Mouse (Mus musculus): ENCODE data around the gene Rasl10a.

The Rasl10a gene

DNA sequence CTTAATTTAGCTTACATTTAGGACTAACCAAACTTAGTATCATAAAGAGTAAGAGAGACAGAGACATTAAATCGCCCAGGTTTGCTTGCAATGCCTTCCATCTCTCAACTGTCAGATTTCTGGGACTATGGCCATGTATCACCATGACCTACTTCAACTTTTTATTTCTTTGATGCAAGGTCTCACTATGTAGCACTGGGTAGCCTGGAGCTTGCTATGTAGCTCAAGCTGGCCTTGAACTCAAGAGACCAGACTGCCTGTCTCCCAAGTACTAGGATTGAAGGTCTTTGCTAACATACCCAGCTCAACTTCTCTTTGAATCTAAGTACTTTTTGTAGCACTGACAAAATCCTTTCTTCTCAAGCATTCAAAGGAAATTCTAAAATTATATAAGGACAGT is 31.2 kb downstream of the Rasl10a start:
- no peak for DNase-seq

DNA sequence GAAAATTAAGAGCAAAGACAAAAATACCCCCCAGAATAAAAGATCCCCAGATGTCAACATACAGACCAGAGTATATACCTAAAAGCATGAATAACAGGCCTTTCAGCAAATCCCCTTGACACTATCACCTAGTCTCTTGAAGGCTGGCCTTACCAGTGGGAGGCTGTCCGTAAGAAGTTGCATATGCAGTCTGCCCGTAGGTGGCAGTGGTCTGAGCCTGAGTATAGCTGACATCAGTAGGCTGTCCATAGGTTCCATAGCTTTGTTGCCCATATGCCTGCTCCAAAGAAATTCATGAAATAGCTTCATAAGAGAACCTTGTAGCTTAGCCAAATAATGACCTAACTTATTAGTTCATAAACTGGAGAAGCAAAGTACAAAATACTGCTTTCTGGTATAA is 33.8 kb downstream of the Rasl10a start:
- DNase-seq = no peak

DNA sequence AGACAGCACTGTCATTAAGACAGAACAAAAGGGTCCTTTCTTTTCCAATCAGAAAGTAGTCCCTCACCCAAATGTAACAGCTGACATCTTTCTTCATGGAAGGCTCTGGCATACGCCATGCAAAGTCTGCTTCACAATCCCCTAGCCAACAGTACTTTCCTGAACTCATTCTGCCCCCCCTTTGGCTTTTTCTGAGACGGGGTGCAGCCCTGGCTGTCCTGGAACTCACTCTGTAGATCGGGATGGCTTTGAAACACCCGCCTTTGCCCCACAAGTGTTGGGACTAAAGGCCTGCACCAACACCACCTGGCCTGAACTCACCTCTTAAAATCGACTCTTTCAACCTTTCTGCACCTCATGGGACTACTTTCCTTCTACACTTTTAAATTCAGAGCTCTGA is 37.9 kb downstream of the Rasl10a start:
- no peak for DNase-seq

DNA sequence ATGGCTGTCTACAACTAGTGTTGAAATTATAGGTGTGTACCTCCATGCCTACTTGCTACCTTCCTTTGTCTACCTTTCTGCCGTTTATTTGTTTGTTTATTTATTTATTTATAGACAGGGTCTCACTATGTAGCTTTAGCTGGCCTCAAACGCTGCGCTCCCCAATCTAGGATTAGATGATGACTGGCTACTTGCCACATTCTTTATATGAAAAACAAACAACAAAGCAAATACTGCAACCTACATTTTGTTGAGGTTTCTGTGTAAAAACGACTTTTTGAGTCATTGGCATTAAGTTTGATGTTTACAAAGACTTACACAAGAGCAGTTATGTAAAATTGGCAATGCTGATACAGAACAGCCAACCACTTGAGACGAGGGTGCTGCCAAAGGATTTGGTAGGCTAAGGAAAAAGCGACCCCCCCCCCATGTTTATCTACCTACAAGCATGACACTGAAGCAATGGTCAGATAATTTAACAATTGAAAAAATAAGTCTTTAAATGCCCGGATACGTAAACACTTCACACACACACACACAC is 38.6 kb downstream of the Rasl10a start:
- no peak for DNase-seq

DNA sequence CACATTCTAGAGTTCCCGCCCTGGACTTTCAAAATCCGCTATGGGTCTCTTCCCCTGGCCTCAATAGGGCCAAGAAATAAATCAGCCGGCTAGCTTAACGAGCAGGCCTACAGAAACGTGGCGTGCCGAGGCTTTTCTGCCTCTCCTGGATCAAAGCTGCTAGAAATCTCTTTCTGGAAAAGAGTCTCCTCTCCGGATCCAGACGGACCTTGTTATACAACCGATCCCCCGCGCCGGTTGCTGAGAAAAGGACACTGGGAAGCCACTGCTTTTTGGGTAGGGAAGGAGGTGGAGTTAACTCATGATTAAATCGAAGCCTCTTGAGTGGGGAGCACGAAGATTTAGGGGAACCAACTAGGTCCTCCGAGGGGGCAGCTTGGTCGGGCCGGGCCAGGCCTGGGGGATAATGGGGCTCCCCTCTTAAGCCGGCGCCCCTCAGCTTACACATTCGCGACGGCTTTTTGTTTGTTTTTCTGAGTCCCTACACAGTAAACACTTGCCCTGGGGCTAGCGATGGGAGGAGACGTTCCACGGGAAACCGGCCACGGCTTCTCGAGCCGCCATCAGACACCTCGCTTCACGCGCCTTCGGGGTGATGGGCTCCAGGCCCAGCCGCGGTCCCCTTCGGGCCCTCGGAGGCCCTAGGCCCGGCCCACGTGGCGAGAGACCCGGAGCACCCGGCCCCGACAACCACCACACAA is 40.3 kb downstream of the Rasl10a start:
- DNase-seq = peak; percentile 36

DNA sequence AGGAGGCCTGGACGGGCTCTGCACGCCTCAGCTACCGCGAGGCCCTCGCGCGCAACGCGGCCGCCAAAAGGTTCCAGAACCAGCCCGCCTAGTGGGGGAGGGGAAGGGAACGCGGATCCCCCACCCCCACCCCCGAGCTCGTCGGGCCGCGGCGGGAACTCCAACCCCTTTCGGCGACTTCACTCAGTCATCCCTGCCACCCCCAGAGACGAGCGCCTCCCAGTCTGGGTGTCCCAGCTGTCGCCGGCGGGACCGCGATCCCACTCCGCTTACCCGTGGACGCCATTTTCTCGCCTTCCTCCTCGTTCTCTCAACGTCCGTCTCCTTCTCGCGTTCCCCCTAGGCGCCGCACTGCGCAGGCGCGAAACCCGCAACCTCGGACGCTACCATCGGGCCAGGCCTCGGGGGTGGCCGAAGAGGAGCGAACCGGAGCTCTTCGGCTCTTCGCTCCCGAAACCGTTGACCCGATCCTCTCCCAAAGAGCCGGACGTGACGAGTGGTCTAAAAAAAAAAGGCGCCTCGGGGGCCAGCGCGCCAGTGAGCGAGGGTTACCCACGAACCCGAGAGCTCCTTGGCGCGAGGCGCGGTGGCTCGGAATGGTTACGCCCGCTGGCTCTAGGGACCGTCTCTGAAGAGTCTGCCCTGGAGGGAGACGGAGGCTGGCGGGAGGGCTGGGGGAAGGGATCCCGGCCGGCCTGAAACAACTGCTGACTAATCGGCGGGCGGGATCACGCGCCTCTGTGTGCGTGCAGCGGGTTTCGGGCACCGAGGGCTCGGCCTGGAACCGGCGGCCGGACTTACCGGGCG is 41.0 kb downstream of the Rasl10a start, which contains the start of the genes Rhbdd3 and Ewsr1:
TSS of gene Rhbdd3 (plus strand) at position 191 of the 807 bp plus-strand sequence.
TSS of gene Ewsr1 (minus strand) at position 531 of the 807 bp plus-strand sequence.
- peak; percentile 98 for DNase-seq

DNA sequence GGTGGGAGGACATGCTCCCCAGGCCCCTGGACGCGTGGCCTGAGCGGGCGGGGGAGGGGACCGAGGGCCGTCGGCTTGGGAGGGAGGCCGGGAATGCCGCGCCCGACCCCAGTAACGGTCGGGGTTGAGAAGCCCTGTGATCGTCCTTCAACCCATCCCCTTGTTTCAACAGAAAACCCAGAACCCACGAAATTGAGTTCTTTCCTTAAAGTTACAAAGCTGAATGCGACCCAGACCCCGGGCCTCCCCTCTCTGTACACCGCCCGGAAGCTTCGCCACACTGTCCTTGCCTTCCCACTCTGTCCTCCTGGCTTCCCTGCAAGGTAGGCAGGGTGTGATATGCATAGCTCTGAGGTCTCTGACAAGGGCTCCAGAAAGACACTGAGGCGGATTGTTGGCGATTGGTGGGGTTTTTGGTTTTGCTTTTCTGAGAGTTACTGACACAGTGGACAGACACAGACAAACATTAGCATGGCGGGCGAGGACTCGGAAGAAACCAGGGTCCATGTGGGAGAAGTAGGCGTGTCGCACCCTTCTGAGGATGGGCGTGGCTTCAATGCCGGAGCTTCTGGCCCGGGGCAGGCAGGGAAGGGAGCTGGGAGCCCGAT is 41.8 kb downstream of the Rasl10a start:
- DNase-seq = peak; percentile 93

DNA sequence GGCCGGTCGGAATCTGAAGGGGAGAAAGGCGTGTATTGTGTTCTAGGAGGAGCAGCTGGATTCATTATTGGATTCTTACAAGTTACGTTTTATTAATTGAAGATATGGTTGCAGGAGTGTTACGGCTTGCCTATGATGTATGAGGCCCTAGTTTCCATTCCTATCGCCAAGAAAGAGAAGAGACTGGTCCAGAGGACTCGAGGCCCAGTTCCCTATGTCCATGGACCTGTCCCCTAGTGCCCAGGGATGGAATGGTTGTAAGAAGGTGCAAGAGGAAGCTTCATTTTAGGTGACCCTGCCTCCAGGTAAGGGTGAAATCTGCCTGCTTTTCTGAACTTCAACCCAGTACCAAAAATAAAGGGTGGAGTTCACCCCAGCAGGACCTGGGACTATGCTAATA is 42.4 kb downstream of the Rasl10a start:
- DNase-seq = peak; percentile 13

DNA sequence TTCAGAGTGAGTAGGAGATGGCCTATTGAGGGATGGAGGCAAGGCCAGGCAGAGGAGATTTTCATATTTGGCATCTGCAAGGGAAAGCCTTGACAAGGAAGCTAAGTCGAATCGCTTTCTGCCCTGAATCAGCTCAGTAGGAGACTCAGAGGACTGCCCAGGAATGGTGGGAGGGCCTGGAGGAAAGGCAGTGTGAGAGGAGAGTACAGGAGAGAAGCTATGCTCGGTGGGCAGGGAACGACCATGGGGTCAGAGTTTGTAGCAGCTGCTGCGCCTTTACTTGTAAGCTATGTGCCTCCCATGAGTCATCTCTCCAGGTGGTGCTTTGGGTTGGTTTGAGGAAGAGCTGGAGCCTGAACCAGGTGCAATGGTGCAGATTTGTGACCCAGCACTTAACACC is 42.9 kb downstream of the Rasl10a start:
- no peak for DNase-seq

DNA sequence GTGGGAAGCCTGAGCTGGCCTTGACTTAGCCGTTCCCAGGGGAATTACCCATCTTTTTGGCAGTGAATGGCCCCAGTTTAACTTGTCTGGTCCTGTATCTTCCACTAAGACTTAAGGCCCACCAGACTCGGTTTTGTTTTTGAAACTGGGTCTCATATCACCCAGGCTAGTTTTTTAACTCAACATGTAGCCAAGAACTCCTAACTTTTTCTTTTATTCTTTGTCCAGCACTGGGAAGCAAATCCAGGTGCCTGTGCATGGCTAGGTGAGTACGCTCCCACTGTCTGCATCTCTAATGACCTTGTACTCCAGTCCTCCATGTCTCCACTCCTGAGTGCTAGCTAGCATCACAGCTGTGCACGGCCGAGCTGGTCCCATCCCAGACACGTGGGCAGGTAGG is 43.7 kb downstream of the Rasl10a start:
- DNase-seq = no peak

DNA sequence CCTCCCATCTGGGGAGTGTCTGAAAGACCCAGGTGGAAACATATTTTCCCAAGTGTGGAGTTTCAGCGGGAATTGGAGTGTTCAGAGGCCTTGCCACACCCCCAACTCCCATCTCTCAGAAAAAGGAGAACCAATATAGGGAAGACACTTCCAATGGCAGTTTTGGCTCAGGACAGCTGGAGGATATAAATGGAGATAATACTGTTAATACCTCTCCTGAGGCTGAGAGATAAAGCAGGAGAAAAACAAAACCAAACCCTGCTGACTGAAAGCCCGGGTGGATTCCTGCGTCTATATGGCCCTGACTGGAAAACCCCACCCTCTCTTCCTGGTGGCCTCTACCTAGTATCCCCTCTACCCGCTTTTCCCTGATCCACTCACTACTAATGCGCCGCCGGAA is 44.5 kb downstream of the Rasl10a start:
- no peak for DNase-seq

DNA sequence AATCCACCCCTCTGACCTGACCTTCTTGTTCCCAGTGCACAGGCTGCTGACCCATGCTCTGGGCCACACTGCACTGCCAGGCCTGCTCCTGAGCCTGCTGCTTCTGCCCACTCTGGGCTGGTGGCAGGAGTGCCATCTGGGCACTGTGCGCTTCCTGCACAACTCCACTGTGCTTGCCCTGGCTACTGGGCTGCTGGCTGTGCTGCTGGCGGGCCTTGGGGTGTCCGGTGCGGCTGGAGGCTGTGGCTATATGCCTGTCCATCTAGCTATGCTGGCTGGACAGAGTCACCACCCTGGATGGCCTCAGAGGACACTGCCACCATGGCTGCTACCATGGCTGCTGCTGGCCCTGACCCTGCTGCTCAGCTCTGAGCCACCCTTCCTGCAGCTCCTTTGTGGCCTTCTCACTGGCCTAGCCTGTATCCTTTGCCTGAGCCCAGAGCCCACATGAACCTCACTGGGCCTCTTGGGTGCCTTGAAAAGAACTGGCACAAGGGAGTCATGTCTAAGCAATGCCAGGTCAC is 46.1 kb downstream of the Rasl10a start:
- DNase-seq = no peak

DNA sequence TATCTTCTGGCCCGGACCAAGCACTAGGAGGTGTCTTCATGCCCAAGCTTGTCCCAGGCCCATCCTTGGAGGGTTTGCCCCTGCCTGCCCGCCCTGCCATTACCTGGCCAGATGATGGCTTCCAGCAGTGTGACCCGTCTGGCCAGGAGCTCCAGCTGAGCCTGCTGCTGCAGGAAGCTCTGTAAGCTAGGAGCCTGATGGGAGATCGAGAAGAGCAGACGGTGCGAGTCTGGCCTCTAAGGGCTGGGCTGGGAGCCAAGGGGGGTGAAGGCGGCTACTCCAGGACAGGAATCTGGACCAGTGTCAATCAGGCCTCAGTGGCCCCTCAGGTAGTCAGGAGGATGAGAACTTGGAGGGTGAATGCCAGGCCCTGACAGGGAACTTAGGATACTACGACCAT is 51.5 kb downstream of the Rasl10a start:
- DNase-seq = no peak

All from lung, postnatal 10 days (tissue).